Mouse (Mus musculus) embryonic fibroblast, embryonic 13.5 days (primary cell): ENCODE results near the gene Pnrc2.

Source experiments
- CTCF ChIP-seq: IDR thresholded peaks from 2 replicates; pipeline ENCODE4 v1.5.1; 2011; ENCODE audit warnings: mild to moderate bottlenecking, control low read depth, low read length, moderate library complexity, borderline replicate concordance; ENCODE audit not compliant: insufficient read depth
- POLR2A ChIP-seq: IDR thresholded peaks from 2 replicates; pipeline ENCODE4 v1.6.1; 2011; ENCODE audit warnings: low read depth, mild to moderate bottlenecking, control low read depth, low read length, moderate library complexity

DNA sequence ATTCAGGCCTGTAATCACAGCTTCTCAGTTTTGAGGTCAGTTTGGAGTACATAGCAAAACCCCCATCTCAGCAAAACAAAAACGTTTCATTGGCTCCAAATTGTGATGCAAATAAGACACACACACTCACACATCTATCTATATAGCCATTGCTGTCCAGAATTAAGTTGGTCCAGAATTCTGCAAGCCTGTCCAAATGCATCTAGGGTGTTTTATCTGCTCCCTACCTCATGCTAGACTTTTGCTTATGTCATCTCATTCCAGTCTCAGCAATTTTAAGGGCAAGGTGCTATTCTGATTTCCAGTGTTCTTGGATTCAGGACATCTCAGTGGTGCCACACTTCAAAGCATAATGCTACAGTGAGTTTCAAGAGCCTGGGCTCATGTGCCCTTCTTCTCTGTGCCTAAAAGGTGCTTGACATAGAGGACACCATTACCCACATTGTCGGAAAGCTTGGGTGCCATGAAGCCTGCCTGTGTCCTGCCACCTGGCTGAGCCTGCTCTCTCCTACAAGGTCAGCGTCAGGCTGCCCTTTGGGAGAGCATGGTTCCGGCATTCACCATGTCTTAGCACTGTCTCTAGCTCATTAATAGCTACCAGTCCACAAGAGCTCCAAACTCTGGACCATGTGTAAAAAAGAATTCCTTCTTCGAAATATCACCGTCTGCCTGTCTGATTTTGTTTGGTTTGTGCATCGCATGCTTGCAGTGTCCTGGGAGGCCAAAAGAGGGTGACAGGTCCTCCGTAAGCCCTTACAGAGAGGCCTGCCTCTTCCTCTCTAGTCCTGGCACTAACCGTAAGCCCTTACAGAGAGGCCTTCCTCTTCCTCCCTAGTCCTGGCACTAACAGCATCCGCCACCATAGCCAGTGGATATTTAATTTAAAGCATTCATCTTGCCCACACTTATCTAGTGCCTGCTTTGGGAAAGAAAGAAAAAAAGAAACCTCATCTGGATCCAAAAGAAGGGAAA is 1.2 kb upstream of the Pnrc2 start:
- no peak for TF ChIP-seq CTCF
- TF ChIP-seq POLR2A = peak; percentile 16; the same call in 1 of the 2 replicates
